Mouse (Mus musculus) small intestine, adult 2 months (tissue): Measurements from ENCODE around the gene Rin1. TPM values are rescaled to one million over a fixed set of nuclear protein-coding genes. Genes with fewer than 3 reads are reported as not detected.
A peak's percentile ranks its signal among the peaks of the same experiment; 100 is the strongest.

Experiments used
- H3K27ac ChIP-seq: fragments of 200-500 bp; 2 replicates; pipeline ENCODE4 v1.5.1; 2012; ENCODE audit warnings: low read depth, low read length, control low read depth, inconsistent platforms; ENCODE audit not compliant: insufficient read depth
- H3K27me3 ChIP-seq: fragments of 200-500 bp; 2 replicates; pipeline ENCODE4 v1.6.1; 2012; ENCODE audit warnings: mild to moderate bottlenecking, moderate library complexity, low read length, inconsistent platforms; ENCODE audit not compliant: control insufficient read depth, insufficient read depth
- H3K36me3 ChIP-seq: fragments of 200-500 bp; 2 replicates; pipeline ENCODE4 v1.6.1; 2012; ENCODE audit warnings: mild to moderate bottlenecking, low read length, control low read depth, inconsistent platforms; ENCODE audit not compliant: control insufficient read depth, insufficient read depth
- H3K4me1 ChIP-seq: fragments of 200-500 bp; 2 replicates; pipeline ENCODE4 v1.6.1; 2012; ENCODE audit warnings: low read length, inconsistent platforms, mixed read lengths; ENCODE audit not compliant: control insufficient read depth, insufficient read depth, insufficient read length
- H3K4me3 ChIP-seq: fragments of 200-500 bp; 2 replicates; pipeline ENCODE4 v1.5.1; 2012; ENCODE audit warnings: low read depth, mild to moderate bottlenecking, control low read depth, inconsistent platforms, low read length, moderate library complexity
- CTCF ChIP-seq: fragments of 200-500 bp; IDR thresholded peaks from 2 replicates; pipeline ENCODE4 v1.5.1; 2012; ENCODE audit warnings: low read depth, mild to moderate bottlenecking, control low read depth, inconsistent platforms, low read length, moderate library complexity, mixed read lengths; ENCODE audit not compliant: insufficient replicate concordance, insufficient read length; ENCODE audit errors: extremely low read depth
- POLR2A ChIP-seq: fragments of 200-500 bp; IDR thresholded peaks from 2 replicates; pipeline ENCODE4 v1.6.1; 2012; ENCODE audit warnings: low read depth, mild to moderate bottlenecking, control low read depth, inconsistent platforms, low read length, moderate library complexity
- WGBS: fragments of 180-500 bp; shearing (Covaris S2); methylation state at CpG from one replicate; pipeline ENCODE4 v1.1.7; 2018; 5-methylcytosine and 5-hydroxymethylcytosine counted together
- polyA plus RNA-seq: library from polyadenylated mRNA; depleted of rRNA; stranded (reverse); fragments of >200 nt; gene quantifications from 2 replicates; pipeline ENCODE4 v1.2.3, GENCODE M21; 2012

Rin1 gene
- polyA plus RNA-seq, 1 experiment, result 8.2 TPM

DNA sequence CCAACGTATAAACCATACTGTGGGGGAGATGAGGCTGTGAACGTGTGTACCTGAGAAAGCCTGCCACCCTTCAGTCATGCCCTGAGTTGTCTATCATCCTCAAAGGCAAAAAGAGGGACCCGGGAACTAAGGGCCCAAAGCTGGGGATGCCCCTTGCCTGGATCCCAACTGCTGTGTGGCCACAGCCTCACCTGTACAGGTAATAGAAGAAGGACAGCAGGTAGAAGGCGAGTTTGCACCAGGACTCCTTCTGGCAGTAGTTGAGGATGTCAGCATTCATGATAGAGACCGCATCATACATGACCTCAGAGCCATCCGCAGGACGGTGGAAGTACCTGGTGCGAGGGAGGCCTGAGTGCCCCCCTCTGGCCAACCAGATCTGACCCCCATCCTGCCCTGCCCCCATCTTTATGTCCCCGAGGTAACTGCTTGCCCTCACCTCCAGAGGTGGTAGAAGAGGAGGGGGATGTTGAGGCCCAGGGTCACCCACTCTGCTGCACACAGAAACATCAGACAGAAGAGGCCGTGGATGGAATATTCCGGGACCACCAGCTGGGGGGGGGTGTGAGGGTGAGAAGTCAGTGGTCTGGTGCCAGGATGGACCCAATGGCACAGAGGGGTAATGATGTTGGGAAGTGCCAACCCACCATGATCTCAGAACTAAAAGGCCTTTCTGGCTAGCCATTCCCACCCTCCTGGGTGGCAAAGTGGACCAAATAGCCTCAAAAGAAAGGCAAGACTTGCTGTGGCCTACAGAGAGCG, 43.4 kb downstream of the Rin1 start:
- Histone ChIP-seq H3K27me3 (no peaks in the 10 kb centered on the region), H3K27ac (no peak overlapping the region), H3K36me3 (peaks cover 19% of the 10 kb centered on the region), H3K4me1 (peaks cover 9% of the 10 kb centered on the region), H3K4me3 (no peak overlapping the region)
- TF ChIP-seq POLR2A (no peak), CTCF (no peak)
- whole genome bisulfite sequencing, result 76% methylated on average over 12 of the region's 12 CpGs

- H3K27ac ChIP-seq, result no peak overlapping the region
- no peak overlapping the region for H3K4me3 ChIP-seq
- 1% methylated on average over 21 of the region's 21 CpGs for WGBS
- H3K36me3 ChIP-seq, result peaks cover 19% of the 10 kb centered on the region
- no peaks in the 10 kb centered on the region for H3K27me3 ChIP-seq
- H3K4me1 ChIP-seq, result peaks cover 6% of the 10 kb centered on the region
- TF ChIP-seq CTCF (peak; percentile 87), POLR2A (no peak)
Observed at GRCm38 (mm10) chr19:5094243-5094632, 44.0 kb downstream of the Rin1 start.

DNA sequence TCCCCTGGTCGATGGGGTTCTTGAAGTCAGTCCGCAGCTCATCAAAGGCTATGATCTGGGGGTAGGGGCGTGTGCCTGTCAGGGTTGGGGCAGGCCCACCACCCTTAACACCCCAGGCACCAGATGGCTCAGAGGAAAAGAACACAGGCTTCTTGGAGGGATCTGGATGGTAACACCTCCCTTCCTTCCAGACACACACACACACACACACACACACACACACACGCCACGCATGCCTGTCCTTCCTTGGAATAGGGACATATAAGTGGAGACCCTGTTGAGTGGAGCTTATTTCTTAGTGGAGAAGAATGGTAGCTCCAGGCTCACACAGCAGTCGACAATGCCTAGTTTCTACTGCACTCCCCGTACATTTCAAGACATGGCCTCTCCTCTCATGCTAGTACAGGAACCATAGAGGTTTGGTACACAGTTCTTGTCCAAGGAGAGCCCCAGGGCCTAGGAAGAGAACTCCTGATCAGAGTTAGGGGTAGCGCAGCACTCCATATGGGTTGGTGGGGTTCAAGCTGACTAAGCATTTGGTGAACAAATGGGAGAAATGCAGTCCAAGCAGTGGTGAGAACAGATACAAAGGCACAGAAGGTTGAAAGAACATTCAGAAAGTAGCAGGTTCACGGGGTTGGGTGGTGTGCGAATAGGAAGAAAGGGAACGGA, 44.6 kb downstream of the Rin1 start:
- Histone ChIP-seq H3K27ac (no peak overlapping the region), H3K4me1 (peaks cover 5% of the 10 kb centered on the region; the same call in 1 of the 2 replicates), H3K27me3 (no peaks in the 10 kb centered on the region), H3K36me3 (peaks cover 20% of the 10 kb centered on the region), H3K4me3 (no peak overlapping the region)
- no peak for TF ChIP-seq CTCF
- no peak for TF ChIP-seq POLR2A
- WGBS, result 46% methylated on average over 11 of the region's 11 CpGs

GRCm38 (mm10) chr19:5095887-5096474, 45.7 kb downstream of the Rin1 start:
- H3K4me1 ChIP-seq, result peaks cover 5% of the 10 kb centered on the region; the same call in 1 of the 2 replicates
- TF ChIP-seq CTCF (no peak), POLR2A (no peak)
- H3K36me3 ChIP-seq, result peaks cover 24% of the 10 kb centered on the region
- no peaks in the 10 kb centered on the region for H3K27me3 ChIP-seq
- no peak overlapping the region for H3K4me3 ChIP-seq
- H3K27ac ChIP-seq, result no peak overlapping the region
- 13% methylated on average over 9 of the region's 9 CpGs for WGBS

DNA sequence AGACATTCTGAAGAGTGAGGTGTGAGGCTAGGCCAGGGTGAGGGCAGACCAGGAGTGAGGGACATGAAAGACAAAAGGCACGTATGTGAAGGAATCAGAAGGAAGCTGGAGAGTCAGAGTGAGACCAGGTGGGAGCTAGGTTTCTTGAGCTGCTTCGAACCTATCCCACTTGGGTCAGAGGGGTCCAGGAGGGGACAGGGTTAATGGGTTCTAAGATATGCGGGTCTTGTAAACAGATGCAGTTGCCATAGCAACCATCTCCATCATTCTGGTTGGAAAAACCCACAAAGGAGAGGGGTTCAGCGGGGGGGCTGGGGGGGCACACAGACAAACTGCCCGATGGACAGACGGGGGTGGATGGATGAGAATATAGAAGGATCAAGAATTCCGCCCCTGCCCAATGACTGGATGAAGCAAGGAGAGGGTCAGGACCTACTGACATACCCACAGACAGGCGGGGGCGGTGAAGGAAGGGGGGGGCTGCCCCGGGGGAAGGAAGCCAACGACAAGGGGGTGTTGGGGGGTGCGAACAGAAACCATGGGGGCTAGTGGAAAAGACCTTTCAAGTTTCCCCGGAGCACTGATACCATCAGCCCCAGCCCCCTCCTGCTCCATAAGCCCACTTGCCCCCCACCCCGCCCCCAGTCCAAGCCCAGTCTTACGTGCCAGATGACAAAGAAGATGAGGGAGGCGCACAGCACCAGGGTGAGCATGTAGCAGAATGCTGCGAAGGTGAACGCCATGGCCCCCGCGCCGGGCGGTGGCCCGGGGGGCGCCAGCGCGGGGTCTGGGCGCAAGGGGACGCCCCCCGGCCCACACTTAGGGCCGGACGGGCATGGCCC, 47.5 kb downstream of the Rin1 start:
- Histone ChIP-seq H3K36me3 (peaks cover 26% of the 10 kb centered on the region), H3K4me3 (peak overlapping the region; percentile 41), H3K4me1 (peaks cover 5% of the 10 kb centered on the region; the same call in 1 of the 2 replicates), H3K27me3 (no peaks in the 10 kb centered on the region), H3K27ac (no peak overlapping the region)
- no peak for TF ChIP-seq POLR2A
- no peak for TF ChIP-seq CTCF
- 10% methylated on average over 30 of the region's 31 CpGs for WGBS

GRCm38 (mm10) chr19:5098363-5099143, 48.3 kb downstream of the Rin1 start, which contains the start of gene Cnih2:
Gene Cnih2, minus strand, starts transcription at chr19:5098521.
- no peaks in the 10 kb centered on the region for H3K27me3 ChIP-seq
- H3K4me1 ChIP-seq, result peaks cover 5% of the 10 kb centered on the region; the same call in 1 of the 2 replicates
- WGBS, result 9% methylated on average over 48 of the region's 48 CpGs
- TF ChIP-seq CTCF (no peak), POLR2A (no peak)
- no peak within 1 kb of the TSS for H3K27ac ChIP-seq
- peak within 1 kb of the TSS; percentile 41 for H3K4me3 ChIP-seq
- H3K36me3 ChIP-seq, result peaks cover 34% of the 10 kb centered on the region
